Mouse (Mus musculus) stomach, postnatal 0 days (tissue): ENCODE measurements around the gene Ankrd6. TPM values are rescaled to one million over a fixed set of nuclear protein-coding genes. Genes with fewer than 3 reads are reported as not detected.

Source experiments
- ATAC-seq: fragments of 200-750 bp; cut with Nextera tagmentation; 2 replicates; pipeline ENCODE4 v1.8.0; 2017; ENCODE audit not compliant: low FRiP score, low TSS enrichment
- DNase-seq: peaks from one replicate; pipeline ENCODE4 v3.0.0-alpha.2; 2016; ENCODE audit warnings: low spot score
- H3K27ac ChIP-seq: fragments of 300-500 bp; sonication (generic); replicated peaks from 2 replicates; pipeline ENCODE4 v1.5.1; 2014; ENCODE audit warnings: mild to moderate bottlenecking, control low read depth
- H3K27me3 ChIP-seq: fragments of 300-500 bp; sonication (generic); 2 replicates; pipeline ENCODE4 v1.6.1; 2014; ENCODE audit warnings: low read length; ENCODE audit not compliant: control insufficient read depth, insufficient read depth
- H3K36me3 ChIP-seq: fragments of 300-500 bp; sonication (generic); 2 replicates; pipeline ENCODE4 v1.6.1; 2014; ENCODE audit warnings: low read length, mixed read lengths; ENCODE audit not compliant: control insufficient read depth, insufficient read depth
- H3K4me1 ChIP-seq: fragments of 300-500 bp; sonication (generic); replicated peaks from 2 replicates; pipeline ENCODE4 v1.6.1; 2014; ENCODE audit warnings: antibody characterized with exemption; ENCODE audit not compliant: control insufficient read depth, insufficient read depth
- H3K4me2 ChIP-seq: fragments of 300-500 bp; sonication (generic); replicated peaks from 2 replicates; pipeline ENCODE4 v1.6.1; 2014; ENCODE audit warnings: low read depth, mild to moderate bottlenecking, control low read depth, moderate library complexity
- H3K4me3 ChIP-seq: fragments of 300-500 bp; sonication (generic); 2 replicates; pipeline ENCODE4 v1.5.1; 2014; ENCODE audit warnings: low read depth, low read length, control low read depth
- H3K9ac ChIP-seq: fragments of 300-500 bp; sonication (generic); 2 replicates; pipeline ENCODE4 v1.6.1; 2014; ENCODE audit warnings: mild to moderate bottlenecking, low read length, control low read depth, mixed read lengths
- H3K9me3 ChIP-seq: fragments of 300-500 bp; sonication (generic); 2 replicates; pipeline ENCODE4 v1.6.1; 2016; ENCODE audit warnings: low read length; ENCODE audit not compliant: control insufficient read depth
- CTCF ChIP-seq: IDR thresholded peaks from 2 replicates; pipeline ENCODE4 v1.5.1; 2016; ENCODE audit warnings: antibody characterized with exemption, low read depth, mild to moderate bottlenecking, moderate library complexity
- EP300 ChIP-seq: optimal IDR thresholded peaks from 2 replicates; pipeline ENCODE3; 2016; ENCODE audit warnings: antibody characterized with exemption
- WGBS: fragments of 180-500 bp; shearing (Covaris S2); extraction: QIAGEN DNeasy Blood & Tissue Kit; methylation state at CpG from one replicate; pipeline ENCODE4 v1.1.7; 2014; 5-methylcytosine and 5-hydroxymethylcytosine counted together
- polyA plus RNA-seq: library from polyadenylated mRNA; unstranded; fragments of >200 nt; fragmentation: Nextera tagmentation; extraction: Ambion mirVana; gene quantifications from 2 replicates; pipeline ENCODE4 v1.2.1, GENCODE M21; 2015

Ankrd6 gene
- polyA plus RNA-seq, 1 experiment from 2014 or later, result 2.2 TPM

DNA sequence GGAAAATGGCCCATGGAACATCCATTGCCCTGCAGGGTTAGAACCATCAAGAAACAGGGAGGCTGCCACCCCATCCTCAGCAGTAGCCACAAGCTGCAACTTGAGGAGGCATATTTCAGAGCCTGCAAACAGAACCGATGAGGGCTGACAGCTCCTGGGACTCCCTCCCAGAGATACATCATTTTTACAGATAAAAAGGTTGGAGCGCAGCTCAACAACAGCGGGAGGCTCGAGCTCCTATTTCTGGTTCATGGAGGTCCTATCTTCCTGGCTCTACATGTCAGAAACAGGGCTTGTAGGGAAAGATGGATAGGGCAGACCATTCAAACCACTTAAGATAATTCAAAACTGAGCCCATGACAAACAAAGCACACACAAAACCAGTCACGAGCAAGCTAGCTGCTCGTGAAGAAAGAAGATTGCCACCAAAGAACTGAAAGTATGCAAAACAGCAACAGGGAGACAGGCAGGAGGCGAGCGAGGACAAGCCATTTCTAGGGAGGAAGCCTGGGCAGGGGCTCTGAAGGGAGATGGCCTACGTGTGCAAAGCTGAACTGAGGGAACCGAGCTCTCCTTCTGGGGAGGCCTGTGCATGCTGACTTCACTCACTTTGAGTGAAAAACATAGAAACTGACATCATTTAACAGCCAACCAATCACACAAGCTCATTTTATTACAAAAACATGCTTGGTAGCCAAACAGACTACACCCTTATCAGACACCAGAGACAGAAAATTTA lies 60.5 kb downstream of the Ankrd6 start:
- Histone ChIP-seq H3K4me3 (no peak overlapping the region), H3K4me1 (no peaks in the 10 kb centered on the region), H3K9ac (no peak overlapping the region), H3K9me3 (0 out of 2 replicates have a peak, but pooled peaks cover 3% of the 10 kb centered on the region), H3K27ac (peak overlapping the region; percentile 36), H3K27me3 (no peaks in the 10 kb centered on the region), H3K4me2 (peak overlapping the region; percentile 15; the same call in 1 of the 2 replicates), H3K36me3 (no peaks in the 10 kb centered on the region)
- TF ChIP-seq EP300 (no peak), CTCF (peak; percentile 41)
- DNase-seq, result no peak
- ATAC-seq, result no peak; the same call in 1 of the 2 replicates
- WGBS, result 26% methylated on average over 10 of the region's 10 CpGs

DNA sequence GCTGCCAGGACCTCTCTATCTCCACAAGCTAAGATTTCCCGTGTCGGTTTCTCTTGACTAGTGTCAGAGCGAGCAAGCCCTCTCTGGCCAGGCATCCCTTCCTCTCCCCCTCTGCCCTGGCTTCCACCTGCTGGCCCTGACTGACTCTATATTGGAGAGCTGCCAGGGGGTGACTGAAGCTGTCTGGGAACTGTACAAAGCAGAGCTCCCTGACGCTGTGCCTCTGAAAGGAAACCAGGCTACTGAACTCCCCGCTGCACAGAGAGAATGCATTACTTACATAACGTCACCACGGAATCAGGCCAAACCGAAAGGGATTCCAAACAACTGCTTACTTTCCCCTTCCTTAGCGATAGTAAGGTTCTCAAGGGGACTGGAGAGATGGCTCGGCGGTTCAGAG lies 61.4 kb downstream of the Ankrd6 start:
- 0 out of 2 replicates have a peak, but pooled peaks cover under 1% of the 10 kb centered on the region for H3K9me3 ChIP-seq
- no peak for TF ChIP-seq CTCF
- H3K4me2 ChIP-seq, result peak overlapping the region; percentile 30
- ATAC-seq (peak; percentile 49; the same call in 1 of the 2 replicates), DNase-seq (peak; percentile 34)
- H3K9ac ChIP-seq, result no peak overlapping the region; the same call in 1 of the 2 replicates
- H3K4me3 ChIP-seq, result no peak overlapping the region
- WGBS, result 26% methylated on average over 11 of the region's 11 CpGs
- no peaks in the 10 kb centered on the region for H3K36me3 ChIP-seq
- H3K27ac ChIP-seq, result peak overlapping the region; percentile 36; the same call in 1 of the 2 replicates
- no peaks in the 10 kb centered on the region for H3K4me1 ChIP-seq
- H3K27me3 ChIP-seq, result no peaks in the 10 kb centered on the region

DNA sequence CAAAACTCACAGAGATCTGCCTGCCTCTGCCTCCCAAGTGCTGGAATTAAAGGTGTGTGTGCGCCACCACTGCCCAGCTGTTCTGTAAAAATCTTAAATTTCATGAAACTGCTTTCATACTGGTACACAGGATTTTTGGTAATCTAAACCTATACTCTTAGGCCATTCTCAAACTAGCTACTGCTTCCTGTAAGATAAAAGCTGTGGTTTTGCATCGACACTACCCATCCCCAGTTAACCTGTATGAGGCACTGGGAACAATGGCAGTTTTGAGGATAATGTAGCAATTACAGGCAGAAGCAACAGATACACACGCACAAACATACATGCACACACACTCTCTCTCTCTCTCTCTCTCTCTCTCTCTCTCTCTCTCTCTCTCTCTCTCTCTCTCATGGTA lies 64.2 kb downstream of the Ankrd6 start:
- H3K9ac ChIP-seq, result no peak overlapping the region
- H3K27me3 ChIP-seq, result no peaks in the 10 kb centered on the region
- H3K27ac ChIP-seq, result no peak overlapping the region
- DNase-seq (no peak), ATAC-seq (no peak)
- no peaks in the 10 kb centered on the region for H3K4me1 ChIP-seq
- no peak overlapping the region for H3K4me2 ChIP-seq
- TF ChIP-seq EP300 (no peak), CTCF (no peak)
- no peak overlapping the region for H3K4me3 ChIP-seq
- no peaks in the 10 kb centered on the region for H3K36me3 ChIP-seq
- 93% methylated on average over 3 of the region's 3 CpGs for WGBS
- no peaks in the 10 kb centered on the region for H3K9me3 ChIP-seq

DNA sequence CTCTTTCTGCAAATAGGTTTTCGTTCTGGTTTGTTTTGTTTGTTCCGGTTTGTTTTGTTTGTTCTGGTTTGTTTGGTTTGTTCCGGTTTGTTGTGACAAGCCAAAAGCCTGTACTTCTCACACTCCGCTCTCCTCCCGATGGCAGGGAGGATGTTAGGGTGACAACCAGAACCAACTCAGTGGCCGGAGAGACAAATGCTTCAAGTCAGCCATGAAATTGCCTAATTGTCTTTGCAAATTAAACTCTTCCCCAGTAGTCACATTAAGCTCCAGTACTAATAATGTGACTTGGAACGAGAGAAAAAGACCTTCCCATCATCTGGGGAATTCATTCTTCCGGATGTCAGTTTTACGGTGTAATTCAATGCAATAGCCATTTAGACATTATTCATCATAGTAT lies 66.0 kb downstream of the Ankrd6 start:
- TF ChIP-seq CTCF (no peak), EP300 (no peak)
- no peak for ATAC-seq
- Histone ChIP-seq H3K9ac (no peak overlapping the region), H3K27me3 (no peaks in the 10 kb centered on the region), H3K4me1 (no peaks in the 10 kb centered on the region), H3K9me3 (no peaks in the 10 kb centered on the region), H3K4me3 (no peak overlapping the region), H3K27ac (no peak overlapping the region), H3K36me3 (no peaks in the 10 kb centered on the region), H3K4me2 (no peak overlapping the region)
- no peak for DNase-seq
- WGBS, result 63% methylated on average over 9 of the region's 9 CpGs

DNA sequence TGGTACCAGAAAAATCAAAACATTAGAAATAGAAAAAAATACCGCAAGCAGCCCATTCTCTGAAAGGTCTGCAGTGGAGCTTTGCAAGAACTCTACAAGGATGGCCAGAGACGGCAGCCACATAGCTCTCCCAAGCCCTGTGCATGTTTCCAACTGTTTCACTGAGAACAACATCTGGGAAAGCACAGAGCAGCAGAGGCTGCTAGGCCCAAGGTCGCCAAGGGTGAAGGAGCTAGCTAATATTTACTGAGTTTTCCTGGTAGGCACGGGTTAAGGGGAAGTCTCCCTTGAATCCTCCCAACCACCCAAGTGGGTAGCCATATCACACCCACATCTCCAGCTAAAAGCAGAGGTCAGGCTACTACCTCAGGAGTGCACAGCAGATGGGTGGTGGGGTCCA lies 69.6 kb downstream of the Ankrd6 start:
- no peaks in the 10 kb centered on the region for H3K27me3 ChIP-seq
- H3K9ac ChIP-seq, result no peak overlapping the region
- no peaks in the 10 kb centered on the region for H3K4me1 ChIP-seq
- TF ChIP-seq CTCF (no peak), EP300 (no peak)
- WGBS, result 61% methylated on average over 4 of the region's 4 CpGs
- no peaks in the 10 kb centered on the region for H3K36me3 ChIP-seq
- DNase-seq, result no peak
- H3K4me3 ChIP-seq, result no peak overlapping the region
- no peak for ATAC-seq
- no peaks in the 10 kb centered on the region for H3K9me3 ChIP-seq
- no peak overlapping the region for H3K27ac ChIP-seq
- no peak overlapping the region for H3K4me2 ChIP-seq

DNA sequence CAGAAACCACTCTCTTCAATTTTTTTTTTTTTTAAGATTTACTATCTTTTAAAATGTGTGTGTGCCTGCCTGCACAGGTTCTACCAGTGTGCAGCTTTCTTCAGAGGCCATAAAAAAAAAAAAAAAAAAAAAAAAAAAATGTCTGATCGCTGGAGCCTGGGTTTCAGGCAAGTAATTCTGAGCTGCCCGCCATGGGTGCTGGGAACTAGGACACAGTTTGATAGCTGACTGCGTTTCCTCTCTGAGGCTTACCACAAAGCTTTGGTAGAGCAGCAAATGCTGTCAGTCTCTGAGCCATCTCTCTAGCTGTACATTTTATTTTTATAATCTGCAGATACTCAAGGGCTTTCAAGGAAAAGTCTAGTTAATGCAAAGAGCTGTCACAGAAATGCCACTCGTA lies 76.0 kb downstream of the Ankrd6 start:
- Histone ChIP-seq H3K9me3 (no peaks in the 10 kb centered on the region), H3K4me3 (no peak overlapping the region), H3K9ac (no peak overlapping the region), H3K27me3 (no peaks in the 10 kb centered on the region), H3K27ac (no peak overlapping the region), H3K36me3 (no peaks in the 10 kb centered on the region), H3K4me2 (no peak overlapping the region), H3K4me1 (no peaks in the 10 kb centered on the region)
- TF ChIP-seq EP300 (no peak), CTCF (no peak)
- DNase-seq, result no peak
- WGBS, result 91% methylated on average over 4 of the region's 4 CpGs
- no peak for ATAC-seq
